Mouse (Mus musculus) midbrain, embryonic 15.5 days (tissue): ENCODE measurements at regions not wholly inside any gene's neighbourhood (a gene's known extent, or its start where the extent isn't known, plus 50 kb on each side); places are given as distances from the start of the nearest gene placed in this dataset.

ENCODE experiments used
- ATAC-seq: fragments of 200-750 bp; cut with Nextera tagmentation; replicated peaks from 2 replicates; pipeline ENCODE4 v1.8.0; 2017; ENCODE audit warnings: moderate TSS enrichment
- H3K27ac ChIP-seq: fragments of 300-500 bp; sonication (generic); 2 replicates; pipeline ENCODE4 v1.5.1; 2015; ENCODE audit warnings: mild to moderate bottlenecking, inconsistent platforms
- H3K27me3 ChIP-seq: fragments of 300-500 bp; sonication (generic); replicated peaks from 2 replicates; pipeline ENCODE4 v1.6.1; 2015; ENCODE audit warnings: inconsistent platforms
- H3K36me3 ChIP-seq: fragments of 300-500 bp; sonication (generic); replicated peaks from 2 replicates; pipeline ENCODE4 v1.6.1; 2015; ENCODE audit warnings: inconsistent platforms
- H3K4me1 ChIP-seq: fragments of 300-500 bp; sonication (generic); 2 replicates; pipeline ENCODE4 v1.6.1; 2015; ENCODE audit warnings: inconsistent platforms
- H3K4me2 ChIP-seq: fragments of 300-500 bp; sonication (generic); 2 replicates; pipeline ENCODE4 v1.6.1; 2015; ENCODE audit warnings: inconsistent platforms, mild to moderate bottlenecking, moderate library complexity
- H3K4me3 ChIP-seq: fragments of 300-500 bp; sonication (generic); 2 replicates; pipeline ENCODE4 v1.5.1; 2015; ENCODE audit warnings: mild to moderate bottlenecking, inconsistent platforms
- H3K9ac ChIP-seq: fragments of 300-500 bp; sonication (generic); 2 replicates; pipeline ENCODE4 v1.6.1; 2015; ENCODE audit warnings: mild to moderate bottlenecking, inconsistent platforms
- H3K9me3 ChIP-seq: fragments of 300-500 bp; sonication (generic); 2 replicates; pipeline ENCODE4 v1.6.1; 2016; ENCODE audit warnings: inconsistent platforms
- WGBS: fragments of 180-500 bp; shearing (Covaris S2); methylation state at CpG from one replicate; pipeline ENCODE4 v1.1.7; 2015; ENCODE audit warnings: mixed read lengths; 5-methylcytosine and 5-hydroxymethylcytosine counted together

DNA sequence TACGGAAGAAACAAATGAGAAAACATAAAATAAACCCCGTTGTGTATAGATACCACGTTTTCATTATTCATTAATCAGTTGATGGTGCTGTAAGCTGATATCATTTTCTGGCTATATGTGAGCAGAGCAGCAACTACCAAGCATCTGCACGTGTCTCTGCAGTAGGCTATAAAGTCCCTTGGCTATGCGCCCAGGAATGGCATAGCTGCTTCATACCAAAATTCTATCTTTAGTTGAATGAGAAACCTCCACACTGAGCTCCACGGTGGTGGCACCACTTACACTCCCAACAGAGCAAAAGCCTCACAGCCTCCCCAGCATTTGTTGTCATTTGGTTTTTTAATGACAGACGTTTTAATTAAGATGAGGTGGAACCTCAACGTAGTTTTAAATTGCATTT, 944.4 kb downstream of the Ttll7 start:
- 85% methylated on average over 8 of the region's 8 CpGs for WGBS
- no peak overlapping the region for H3K4me3 ChIP-seq
- H3K27me3 ChIP-seq: no peaks in the 10 kb centered on the region
- no peaks in the 10 kb centered on the region for H3K36me3 ChIP-seq
- H3K9me3 ChIP-seq: no peaks in the 10 kb centered on the region
- no peaks in the 10 kb centered on the region for H3K4me1 ChIP-seq
- no peak for ATAC-seq
- H3K27ac ChIP-seq: no peak overlapping the region
- H3K9ac ChIP-seq: no peak overlapping the region
- H3K4me2 ChIP-seq: no peak overlapping the region

DNA sequence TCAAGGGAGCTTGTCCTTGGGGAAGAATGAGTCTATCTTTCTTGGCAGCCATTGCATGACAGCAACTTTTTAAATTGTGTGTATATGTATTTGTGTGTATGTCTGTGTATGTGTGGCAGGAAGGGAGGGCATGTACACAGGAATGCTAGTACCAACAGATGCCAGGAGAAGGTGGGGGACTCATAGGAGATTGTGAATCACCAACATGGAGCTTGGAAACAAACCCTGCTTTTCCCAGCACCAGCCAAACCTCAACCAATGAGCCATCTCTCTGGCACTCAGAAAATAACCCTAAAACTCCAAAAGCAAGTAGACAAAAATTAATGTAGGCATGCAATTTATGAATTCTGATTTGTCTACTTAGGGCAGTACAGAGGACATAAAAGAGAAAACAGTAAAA, 942.9 kb downstream of the Ttll7 start:
- H3K36me3 ChIP-seq: no peaks in the 10 kb centered on the region
- no peak overlapping the region for H3K4me2 ChIP-seq
- no peaks in the 10 kb centered on the region for H3K9me3 ChIP-seq
- no peak for ATAC-seq
- H3K9ac ChIP-seq: no peak overlapping the region
- H3K27ac ChIP-seq: no peak overlapping the region
- no peaks in the 10 kb centered on the region for H3K27me3 ChIP-seq
- no peak overlapping the region for H3K4me3 ChIP-seq
- H3K4me1 ChIP-seq: no peaks in the 10 kb centered on the region

DNA sequence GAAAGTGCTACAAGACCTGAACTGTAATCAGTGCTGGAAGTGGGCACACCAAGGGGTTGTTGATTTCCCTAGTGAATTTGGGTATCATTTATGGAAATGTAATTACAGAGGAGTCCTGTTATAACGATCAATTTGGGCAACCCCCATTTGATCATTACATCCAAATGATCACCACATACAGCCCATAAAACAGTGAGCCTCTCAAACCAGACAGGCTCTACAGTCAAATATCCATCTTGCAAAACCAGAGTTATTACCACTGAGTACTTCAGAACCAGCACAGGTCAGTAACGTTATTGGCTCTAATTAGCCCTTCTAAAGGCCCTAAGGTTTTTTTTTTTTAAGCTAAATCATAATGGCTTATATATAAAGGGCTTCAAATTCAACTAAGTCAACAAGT, 934.4 kb downstream of the Ttll7 start:
- no peak overlapping the region for H3K4me2 ChIP-seq
- 74% methylated on average over 2 of the region's 2 CpGs for WGBS
- H3K9ac ChIP-seq: no peak overlapping the region
- no peak overlapping the region for H3K4me3 ChIP-seq
- H3K36me3 ChIP-seq: no peaks in the 10 kb centered on the region
- ATAC-seq: no peak
- H3K4me1 ChIP-seq: no peaks in the 10 kb centered on the region
- H3K27ac ChIP-seq: no peak overlapping the region
- H3K27me3 ChIP-seq: no peaks in the 10 kb centered on the region
- H3K9me3 ChIP-seq: no peaks in the 10 kb centered on the region

DNA sequence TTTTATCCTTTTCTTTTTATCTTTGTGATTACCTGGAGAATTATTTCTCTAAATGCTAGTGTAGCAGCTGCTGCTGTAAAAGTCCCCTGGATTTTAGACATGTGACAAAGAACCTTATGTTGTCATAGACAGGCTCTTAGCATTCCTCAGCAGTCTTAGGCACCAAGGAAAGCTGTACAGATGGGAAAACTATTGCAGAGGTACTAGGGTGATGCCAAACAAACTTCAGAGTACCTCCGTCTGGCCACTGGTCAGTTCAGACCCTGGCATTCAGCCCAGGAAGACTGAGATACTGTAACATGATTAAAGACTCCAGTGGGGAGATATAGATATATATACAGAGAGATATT, 898.6 kb downstream of the Ttll7 start:
- H3K36me3 ChIP-seq: no peaks in the 10 kb centered on the region
- H3K4me1 ChIP-seq: no peaks in the 10 kb centered on the region; the same call in 1 of the 2 replicates
- no peaks in the 10 kb centered on the region for H3K9me3 ChIP-seq
- H3K4me3 ChIP-seq: no peak overlapping the region
- H3K27ac ChIP-seq: no peak overlapping the region
- 52% methylated on average over 1 of the region's 1 CpGs for WGBS
- no peak for ATAC-seq
- no peaks in the 10 kb centered on the region for H3K27me3 ChIP-seq
- H3K9ac ChIP-seq: no peak overlapping the region
- no peak overlapping the region for H3K4me2 ChIP-seq

DNA sequence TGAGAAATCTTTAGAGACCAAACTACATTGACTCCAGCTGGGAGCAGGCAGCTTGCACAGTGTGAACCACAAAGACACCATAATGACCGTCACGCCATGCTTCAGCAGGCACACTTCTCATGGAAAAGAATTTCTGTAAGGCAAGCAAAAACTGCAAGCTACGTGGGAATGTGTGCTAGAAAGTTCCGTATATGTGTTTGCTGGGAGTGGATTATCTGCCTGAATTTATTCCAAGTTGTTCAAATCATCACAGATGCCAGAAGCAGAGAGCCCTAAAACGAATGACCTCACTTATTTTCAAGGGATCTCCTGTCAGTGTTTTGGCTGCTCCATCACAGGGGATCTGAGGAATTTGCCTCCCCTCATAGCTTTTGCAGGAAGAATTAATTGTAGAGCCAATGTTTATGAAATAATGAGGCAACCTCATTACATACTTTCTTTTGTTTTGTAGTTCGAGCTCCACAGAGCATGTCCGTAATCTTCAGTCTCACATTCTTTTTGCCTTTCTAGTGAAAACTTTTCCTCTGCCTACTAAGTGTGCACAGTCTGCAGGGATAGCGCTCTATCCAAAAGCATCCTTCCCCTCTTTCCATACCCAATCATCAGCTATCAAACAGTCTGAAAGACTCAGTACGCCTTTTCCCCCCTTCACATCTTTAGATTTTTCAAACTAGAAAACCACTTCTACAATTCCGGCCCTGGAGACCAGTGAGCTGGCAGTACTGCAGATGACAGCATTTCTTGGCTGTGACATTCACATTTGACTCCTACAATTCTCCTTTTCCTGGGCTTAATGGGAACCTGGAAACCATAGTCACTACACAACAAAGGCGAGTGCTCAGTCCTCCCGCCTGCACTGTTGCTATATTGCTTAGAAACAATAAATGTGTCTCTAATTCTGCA, 898.0 kb downstream of the Ttll7 start:
- H3K4me2 ChIP-seq: no peak overlapping the region

DNA sequence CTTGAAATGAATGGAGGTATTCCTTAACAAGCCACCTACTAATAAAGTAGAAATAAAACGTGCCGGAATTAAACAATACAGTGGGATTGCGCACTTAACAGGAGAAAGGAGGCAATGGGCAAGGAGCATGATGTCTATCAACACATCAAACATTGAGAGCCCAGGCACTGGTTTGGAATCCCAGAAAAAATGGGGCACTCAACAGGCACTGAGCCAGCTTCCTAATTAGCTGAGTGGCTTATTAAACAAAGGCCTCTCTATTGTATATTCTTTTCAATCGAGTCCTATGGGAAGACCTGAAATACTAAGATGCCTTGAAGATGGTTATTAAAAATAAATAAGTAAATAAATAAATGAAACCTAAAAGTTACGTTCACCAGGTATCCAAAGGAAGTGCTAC, 897.3 kb downstream of the Ttll7 start:
- ATAC-seq: no peak
- H3K27ac ChIP-seq: no peak overlapping the region
- H3K36me3 ChIP-seq: no peaks in the 10 kb centered on the region
- H3K9ac ChIP-seq: no peak overlapping the region
- WGBS: 56% methylated on average over 5 of the region's 5 CpGs
- H3K27me3 ChIP-seq: no peaks in the 10 kb centered on the region
- no peaks in the 10 kb centered on the region; the same call in 1 of the 2 replicates for H3K4me1 ChIP-seq
- no peak overlapping the region for H3K4me3 ChIP-seq
- no peak overlapping the region for H3K4me2 ChIP-seq
- no peaks in the 10 kb centered on the region for H3K9me3 ChIP-seq

More for the DNA sequence above, 898.0 kb downstream of the Ttll7 start:
- Histone ChIP-seq H3K4me3 (no peak overlapping the region), H3K36me3 (no peaks in the 10 kb centered on the region), H3K27me3 (no peaks in the 10 kb centered on the region), H3K4me1 (no peaks in the 10 kb centered on the region; the same call in 1 of the 2 replicates), H3K9ac (no peak overlapping the region), H3K27ac (no peak overlapping the region), H3K9me3 (no peaks in the 10 kb centered on the region)
- 33% methylated on average over 12 of the region's 12 CpGs for WGBS
- ATAC-seq: no peak

- Histone ChIP-seq H3K9ac (no peak overlapping the region), H3K9me3 (no peaks in the 10 kb centered on the region), H3K4me2 (no peak overlapping the region), H3K4me3 (no peak overlapping the region), H3K27me3 (no peaks in the 10 kb centered on the region), H3K36me3 (no peaks in the 10 kb centered on the region), H3K27ac (no peak overlapping the region), H3K4me1 (no peaks in the 10 kb centered on the region)
- ATAC-seq: no peak
- WGBS: 73% methylated on average over 6 of the region's 6 CpGs
Measured at GRCm38 (mm10) chr3:147736673-147737439, 884.7 kb downstream of the Ttll7 start.

DNA sequence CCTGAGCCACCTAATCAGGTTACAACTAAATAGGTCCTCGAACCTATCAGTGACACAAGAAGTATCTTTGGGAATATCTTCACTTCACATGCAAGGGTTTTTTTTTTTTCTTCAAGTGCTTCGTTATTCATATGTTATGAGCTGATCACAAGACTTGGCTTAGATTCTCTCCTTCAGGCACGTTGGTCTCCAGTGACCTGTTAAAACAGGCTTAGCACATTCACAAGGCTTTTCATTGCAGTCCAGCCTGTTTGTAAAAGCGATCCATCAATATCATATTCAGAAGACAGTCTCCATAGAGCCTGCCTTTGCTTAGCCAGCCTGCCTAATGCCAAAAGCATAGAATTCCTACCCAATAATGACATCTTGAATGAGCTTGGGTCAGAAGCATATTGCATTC, 864.2 kb downstream of the Ttll7 start:
- WGBS: 56% methylated on average over 4 of the region's 4 CpGs
- Histone ChIP-seq H3K36me3 (no peaks in the 10 kb centered on the region), H3K27me3 (no peaks in the 10 kb centered on the region)

DNA sequence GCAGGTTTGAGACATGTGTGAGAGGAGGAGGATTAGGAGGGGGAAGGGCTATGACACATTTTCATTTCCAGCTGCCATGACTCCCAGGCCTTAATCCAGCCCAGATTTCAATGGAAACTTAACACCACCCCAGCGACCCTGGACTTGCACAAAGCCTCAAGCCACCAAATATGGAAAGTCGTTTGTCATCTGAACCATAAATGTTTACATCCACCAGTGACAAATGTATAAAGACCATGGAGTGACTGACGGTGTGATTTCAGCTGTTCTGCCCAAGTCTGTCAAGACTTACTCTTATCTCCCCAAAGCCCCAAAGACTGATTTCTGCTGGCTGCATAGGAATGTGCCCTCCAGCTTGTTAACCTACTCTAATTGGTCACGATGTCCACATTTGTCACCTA, 855.2 kb downstream of the Ttll7 start:
- no peaks in the 10 kb centered on the region for H3K36me3 ChIP-seq
- no peak overlapping the region for H3K4me2 ChIP-seq
- H3K9me3 ChIP-seq: no peaks in the 10 kb centered on the region
- H3K4me1 ChIP-seq: no peaks in the 10 kb centered on the region
- H3K27me3 ChIP-seq: no peaks in the 10 kb centered on the region
- no peak overlapping the region for H3K4me3 ChIP-seq
- 61% methylated on average over 4 of the region's 4 CpGs for WGBS
- H3K27ac ChIP-seq: no peak overlapping the region
- no peak overlapping the region for H3K9ac ChIP-seq
- ATAC-seq: no peak

More for the DNA sequence above, 864.2 kb downstream of the Ttll7 start:
- Histone ChIP-seq H3K9ac (no peak overlapping the region), H3K4me3 (no peak overlapping the region), H3K4me1 (no peaks in the 10 kb centered on the region), H3K27ac (no peak overlapping the region), H3K4me2 (no peak overlapping the region), H3K9me3 (no peaks in the 10 kb centered on the region)
- no peak for ATAC-seq

- no peak for ATAC-seq
- H3K27ac ChIP-seq: no peak overlapping the region
- H3K4me2 ChIP-seq: no peak overlapping the region
- WGBS: 89% methylated on average over 2 of the region's 2 CpGs
- H3K9ac ChIP-seq: no peak overlapping the region
- no peaks in the 10 kb centered on the region for H3K4me1 ChIP-seq
- no peaks in the 10 kb centered on the region; the same call in 1 of the 2 replicates for H3K9me3 ChIP-seq
- no peaks in the 10 kb centered on the region for H3K27me3 ChIP-seq
- H3K4me3 ChIP-seq: no peak overlapping the region
- no peaks in the 10 kb centered on the region for H3K36me3 ChIP-seq
Measured at GRCm38 (mm10) chr3:147683730-147684129, 831.6 kb downstream of the Ttll7 start.

- 10% methylated on average over 1 of the region's 1 CpGs for WGBS
- H3K4me2 ChIP-seq: no peak overlapping the region
- ATAC-seq: peak; percentile 58
- H3K4me3 ChIP-seq: no peak overlapping the region
- H3K27ac ChIP-seq: no peak overlapping the region
- no peaks in the 10 kb centered on the region; the same call in 1 of the 2 replicates for H3K9me3 ChIP-seq
- no peak overlapping the region for H3K9ac ChIP-seq
- H3K4me1 ChIP-seq: no peaks in the 10 kb centered on the region
- no peaks in the 10 kb centered on the region for H3K36me3 ChIP-seq
- H3K27me3 ChIP-seq: no peaks in the 10 kb centered on the region
Measured at GRCm38 (mm10) chr3:147680299-147680698, 828.1 kb downstream of the Ttll7 start.

DNA sequence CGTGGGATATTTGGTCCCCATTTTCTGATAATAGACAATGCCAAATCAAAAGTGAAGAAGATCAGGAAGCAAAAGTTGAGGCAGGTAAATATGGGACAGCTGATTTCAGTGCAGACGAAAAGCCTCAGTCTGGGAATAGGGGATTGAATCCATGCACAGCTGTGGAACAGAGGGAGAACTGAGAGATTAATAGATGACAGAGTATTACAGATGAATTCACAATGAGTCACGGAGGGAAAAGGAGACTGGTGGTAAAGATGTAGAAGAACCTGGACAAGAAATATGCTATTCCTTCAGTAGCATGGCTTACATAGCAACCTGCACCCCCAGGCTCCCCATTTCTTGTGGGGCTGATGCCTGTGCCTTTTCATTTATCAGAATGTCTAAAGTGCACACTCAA, 810.4 kb downstream of the Ttll7 start:
- H3K4me3 ChIP-seq: no peak overlapping the region
- no peak overlapping the region for H3K27ac ChIP-seq
- H3K9me3 ChIP-seq: no peaks in the 10 kb centered on the region
- ATAC-seq: no peak
- H3K36me3 ChIP-seq: no peaks in the 10 kb centered on the region
- WGBS: 82% methylated on average over 3 of the region's 3 CpGs
- no peaks in the 10 kb centered on the region for H3K27me3 ChIP-seq
- no peak overlapping the region for H3K4me2 ChIP-seq
- no peaks in the 10 kb centered on the region for H3K4me1 ChIP-seq
- no peak overlapping the region for H3K9ac ChIP-seq
